Mouse (Mus musculus) forebrain, embryonic 10.5 days (tissue): ENCODE measurements around the gene Psg28. TPM values are rescaled to one million over a fixed set of nuclear protein-coding genes. Genes with fewer than 3 reads are reported as not detected.
A peak's percentile ranks its signal among the peaks of the same experiment; 100 is the strongest.
"Not testable (repeated sequence)": the region's sequence is repeated elsewhere in the genome, so short reads cannot be mapped to it uniquely, and the experiment has no call there.

ENCODE experiments used
- DNase-seq: peaks from one replicate; pipeline ENCODE4 v3.0.0-alpha.2; 2017; ENCODE audit warnings: low spot score; ENCODE audit errors: extremely low spot score
- H3K27ac ChIP-seq: fragments of 300-500 bp; sonication (generic); 2 replicates; pipeline ENCODE4 v1.5.1; 2016; ENCODE audit warnings: mild to moderate bottlenecking
- H3K27me3 ChIP-seq: fragments of 300-500 bp; sonication (generic); 2 replicates; pipeline ENCODE4 v1.6.1; 2016; ENCODE audit warnings: mild to moderate bottlenecking; ENCODE audit not compliant: poor library complexity, severe bottlenecking
- H3K36me3 ChIP-seq: fragments of 300-500 bp; sonication (generic); replicated peaks from 2 replicates; pipeline ENCODE4 v1.6.1; 2016; ENCODE audit warnings: mild to moderate bottlenecking, moderate library complexity
- H3K4me1 ChIP-seq: fragments of 300-500 bp; sonication (generic); 2 replicates; pipeline ENCODE4 v1.6.1; 2016
- H3K4me3 ChIP-seq: fragments of 300-500 bp; sonication (generic); 2 replicates; pipeline ENCODE4 v1.5.1; 2016; ENCODE audit warnings: mild to moderate bottlenecking, moderate library complexity
- H3K9me3 ChIP-seq: fragments of 300-500 bp; sonication (generic); 2 replicates; pipeline ENCODE4 v1.6.1; 2016; ENCODE audit warnings: mild to moderate bottlenecking, moderate library complexity
- WGBS: fragments of 180-500 bp; shearing (Covaris S2); methylation state at CpG from one replicate; pipeline ENCODE4 v1.1.7; 2016; 5-methylcytosine and 5-hydroxymethylcytosine counted together
- microRNA-seq: library from miRNA; unstranded; fragments of <30 nt; microRNA quantifications from one replicate; pipeline ENCODE4, GENCODE M21; 2017
- polyA plus RNA-seq: library from polyadenylated mRNA; unstranded; fragments of >200 nt; fragmentation: Nextera tagmentation; extraction: Ambion mirVana; gene quantifications from 2 replicates; pipeline ENCODE4 v1.2.1, GENCODE M21; 2016

The Psg28 gene
- not detected in 2 replicates for polyA plus RNA-seq

DNA sequence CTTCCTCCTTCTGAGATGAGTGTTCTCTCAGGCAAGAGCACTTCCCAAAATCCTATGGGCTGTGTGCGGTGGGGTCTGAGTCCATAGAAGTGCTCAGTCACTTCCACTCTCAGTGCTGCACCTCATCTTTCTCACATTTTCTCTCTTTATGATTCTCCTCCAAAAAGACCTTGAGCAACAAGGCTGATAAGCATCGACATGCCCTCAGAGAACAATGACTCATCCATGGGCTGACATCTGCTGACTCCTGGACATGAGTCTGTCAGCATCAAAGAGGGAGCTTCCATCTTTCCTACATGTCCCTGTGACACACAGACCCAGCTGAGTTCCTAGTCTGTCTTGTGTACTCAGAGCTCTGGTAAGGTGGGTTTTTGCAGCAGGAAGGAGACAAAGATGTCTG lies at the start of gene Psg28:
Gene Psg28 (minus strand): TSS at position 101 of the 400 bp plus-strand sequence.
- peaks cover 61% of the 10 kb centered on the region for H3K9me3 ChIP-seq
- DNase-seq, H3K27ac ChIP-seq, H3K36me3 ChIP-seq, H3K27me3 ChIP-seq, H3K4me1 ChIP-seq, H3K4me3 ChIP-seq: not testable (repeated sequence)
- WGBS: 86% methylated on average over 2 of the region's 2 CpGs

DNA sequence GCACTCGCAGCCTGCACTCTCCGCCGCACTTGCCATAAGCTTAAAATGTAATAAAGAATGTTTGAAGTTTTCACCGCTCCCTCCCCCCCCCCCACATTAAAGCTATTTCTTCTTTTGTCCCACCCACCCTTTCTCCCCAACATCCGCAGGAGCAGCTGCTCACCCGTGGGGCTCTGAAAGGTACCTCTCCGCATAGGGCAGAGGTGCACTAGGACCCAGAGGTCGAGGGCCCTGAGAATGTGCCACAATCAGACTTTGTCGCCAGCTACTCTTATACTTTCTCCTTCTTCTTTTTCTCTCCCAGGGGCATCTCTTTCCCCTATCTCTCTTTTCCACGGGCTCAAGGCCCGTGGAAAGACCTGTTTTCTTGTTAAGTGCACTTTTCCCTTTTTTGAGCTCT lies 28.4 kb downstream of the Psg28 start:
- no peaks in the 10 kb centered on the region for H3K36me3 ChIP-seq
- DNase-seq: no peak
- 38% methylated on average over 11 of the region's 11 CpGs for WGBS
- H3K4me1 ChIP-seq: no peaks in the 10 kb centered on the region
- no peaks in the 10 kb centered on the region for H3K27me3 ChIP-seq
- H3K27ac ChIP-seq: peak overlapping the region; percentile 70
- peak overlapping the region; percentile 47 for H3K4me3 ChIP-seq
- peaks cover 26% of the 10 kb centered on the region for H3K9me3 ChIP-seq

DNA sequence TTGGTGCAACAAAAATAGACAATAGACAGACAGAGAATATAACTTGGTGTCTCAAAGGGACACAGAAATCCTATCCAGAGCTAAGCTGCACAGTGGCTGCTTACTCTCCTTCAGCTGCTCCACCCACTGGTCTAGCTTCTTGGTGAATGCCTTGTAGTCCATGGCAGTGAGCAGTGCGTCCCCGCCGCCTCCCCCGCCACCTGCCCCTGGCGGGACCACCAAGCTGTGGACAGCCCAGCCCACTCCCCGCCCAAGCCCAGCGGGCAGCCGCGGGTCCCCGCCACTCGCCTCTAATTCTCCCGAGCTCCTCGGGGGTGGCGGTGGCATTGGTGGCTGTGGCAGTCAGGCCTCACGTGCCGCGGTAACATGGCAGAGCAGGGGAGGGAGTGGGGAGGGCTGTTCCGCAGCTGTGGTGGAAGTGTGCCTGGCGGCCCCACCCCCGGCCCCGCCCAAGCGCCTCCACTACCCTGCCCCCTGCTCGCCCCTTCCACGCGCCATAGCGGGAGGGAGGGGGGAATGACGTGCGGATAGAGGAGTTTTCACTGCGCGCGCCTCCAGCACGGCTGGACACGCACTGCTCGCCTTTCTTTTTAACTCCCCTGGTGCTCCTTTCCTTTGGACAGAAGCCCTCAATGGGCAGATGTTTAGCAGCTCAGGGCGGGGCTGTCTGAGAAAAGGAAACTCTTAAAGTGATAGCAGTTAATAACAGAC lies 29.2 kb downstream of the Psg28 start:
- no peaks in the 10 kb centered on the region for H3K36me3 ChIP-seq
- peaks cover 21% of the 10 kb centered on the region for H3K9me3 ChIP-seq
- WGBS: 31% methylated on average over 30 of the region's 35 CpGs
- DNase-seq: peak; percentile 18
- H3K4me3 ChIP-seq: peak overlapping the region; percentile 47
- peak overlapping the region; percentile 70 for H3K27ac ChIP-seq
- H3K27me3 ChIP-seq: no peaks in the 10 kb centered on the region
- no peaks in the 10 kb centered on the region for H3K4me1 ChIP-seq

DNA sequence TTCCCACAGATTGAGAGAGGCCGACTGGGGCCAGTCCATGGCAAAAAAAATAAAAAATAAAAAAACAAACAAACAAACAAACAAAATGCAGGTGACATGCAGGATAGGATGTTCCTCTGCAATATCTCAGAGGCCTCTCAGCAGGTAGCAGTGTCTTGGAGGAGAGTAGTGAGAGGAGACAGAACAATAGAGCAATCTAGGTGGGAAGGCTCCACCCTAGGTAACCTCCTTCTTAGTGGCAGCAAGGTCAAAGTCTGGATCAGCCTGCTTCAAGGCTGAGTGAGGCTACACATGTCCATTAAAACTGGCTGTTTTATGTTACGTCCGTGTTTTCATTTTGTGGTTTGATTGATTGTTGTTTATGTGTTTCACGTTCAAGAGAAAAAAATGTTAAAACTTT lies 40.4 kb downstream of the Psg28 start:
- not testable (repeated sequence) for H3K27ac ChIP-seq, H3K4me1 ChIP-seq, DNase-seq, H3K4me3 ChIP-seq, H3K36me3 ChIP-seq, H3K27me3 ChIP-seq
- 85% methylated on average over 4 of the region's 4 CpGs for WGBS
- peaks cover 25% of the 10 kb centered on the region for H3K9me3 ChIP-seq

DNA sequence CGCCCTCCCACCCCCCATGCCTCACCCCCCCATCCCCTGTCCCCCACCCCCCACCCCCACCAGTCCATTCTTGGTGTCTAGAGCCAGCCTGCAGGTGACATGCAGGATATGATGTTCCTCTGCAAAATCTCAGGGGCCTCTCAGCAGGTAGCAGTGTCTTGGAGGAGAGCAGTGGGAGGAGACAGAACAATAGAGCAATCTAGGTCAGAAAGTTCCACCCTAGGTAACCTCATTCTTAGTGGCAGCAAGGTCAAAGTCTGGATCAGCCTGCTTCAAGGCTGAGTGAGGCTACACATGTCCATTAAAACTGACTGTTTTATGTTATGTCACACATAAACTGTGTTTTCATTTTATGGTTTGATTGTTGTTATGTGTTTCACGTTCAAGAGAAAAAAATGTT lies 53.5 kb downstream of the Psg28 start:
- WGBS: 66% methylated on average over 2 of the region's 2 CpGs
- Histone ChIP-seq H3K4me1 (no peaks in the 10 kb centered on the region), H3K27me3 (no peaks in the 10 kb centered on the region), H3K27ac (no peak overlapping the region), H3K9me3 (peaks cover 52% of the 10 kb centered on the region), H3K36me3 (no peaks in the 10 kb centered on the region), H3K4me3 (no peak overlapping the region)
- no peak for DNase-seq

Small RNA genes within 50 kb of the gene (microRNA-seq; reads per million reads assigned to microRNA genes)
- gene Gm24715: not detected

Other genes starting within 250 kb of the Psg28 start
- gene Mill1, start 186.7 kb downstream of the Psg28 start, polyA plus RNA-seq: not detected in 2 replicates
- not detected in 2 replicates for gene Psg18, start 77.0 kb downstream of the Psg28 start, polyA plus RNA-seq
- gene Psg26, start 52.1 kb upstream of the Psg28 start, polyA plus RNA-seq: not detected in 2 replicates
- not detected in 2 replicates for gene Psg25, start 100.2 kb upstream of the Psg28 start, polyA plus RNA-seq
- not detected in 2 replicates for gene Psg27, start 135.3 kb upstream of the Psg28 start, polyA plus RNA-seq
- gene Psg23, start 184.5 kb upstream of the Psg28 start, polyA plus RNA-seq: not detected in 2 replicates
- not detected in 2 replicates for gene Psg21, start 224.7 kb upstream of the Psg28 start, polyA plus RNA-seq